Mouse (Mus musculus) liver, embryonic 14 days (tissue): ENCODE results near the gene Churc1. TPM values are rescaled to one million over a fixed set of nuclear protein-coding genes. Genes with fewer than 3 reads are reported as not detected.

ENCODE experiments used
- polyA plus RNA-seq: library from polyadenylated mRNA; depleted of rRNA; stranded (reverse); fragments of >200 nt; gene quantifications from 2 replicates; pipeline ENCODE4 v1.2.3, GENCODE M21; 2012; rRNA removed

Churc1 gene
- 44.4 and 51.5 TPM in 2 replicates for polyA plus RNA-seq

DNA sequence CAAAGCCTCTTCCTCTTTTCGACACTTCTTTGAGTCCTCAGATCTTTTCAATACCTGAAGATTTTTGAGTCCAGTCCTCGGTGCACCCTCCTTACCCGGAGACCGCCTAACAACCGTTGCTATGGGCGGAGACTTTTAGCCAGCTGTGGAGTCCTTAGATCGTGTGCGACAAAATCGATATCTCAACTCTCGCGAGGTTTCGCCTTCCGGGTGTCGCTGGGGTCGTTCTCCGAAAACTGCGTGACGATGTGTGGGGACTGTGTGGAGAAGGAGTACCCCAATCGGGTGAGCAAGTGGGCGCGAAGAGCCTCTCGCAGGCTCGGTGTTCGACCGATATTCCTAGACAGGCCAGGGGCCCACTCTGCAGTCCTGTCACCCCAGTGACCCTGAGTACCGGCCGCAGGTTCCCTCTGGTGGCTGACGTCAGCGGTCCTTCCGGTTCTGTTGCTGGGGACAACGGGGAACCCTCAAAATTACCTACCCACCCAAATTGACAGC is at the start of gene Churc1, which contains the start of gene Fntb:
Gene Churc1 (plus strand): TSS at position 185 of the 498 bp plus-strand sequence.
Gene Fntb (plus strand): TSS at position 236 of the 498 bp plus-strand sequence.

GRCm38 (mm10) chr12:76795350-76795749 is 30.0 kb downstream of the Churc1 start, which contains the start of gene Gpx2:
TSS of gene Gpx2 (minus strand) at chr12:76795554.

GRCm38 (mm10) chr12:76822651-76823041 is 57.3 kb downstream of the Churc1 start, which contains the start of gene Rab15:
TSS of gene Rab15 (minus strand) at chr12:76822908.

Other genes with a start within 250 kb of the Churc1 start
- gene Plekhg3, start 234.6 kb upstream of the Churc1 start, polyA plus RNA-seq, result 4.5 and 5.3 TPM in 2 replicates
- gene Sptb, start 55.0 kb upstream of the Churc1 start, polyA plus RNA-seq, result 32.9 and 39.5 TPM in 2 replicates
- gene Fntb, start 51 bp downstream of the Churc1 start, polyA plus RNA-seq, result 18.3 and 23.5 TPM in 2 replicates
- gene Gpx2, start 30.0 kb downstream of the Churc1 start, polyA plus RNA-seq, result 0.03 TPM in 1 of 2 replicates, not detected in the other
- 0.14 and 0.32 TPM in 2 replicates for gene Rab15, start 57.4 kb downstream of the Churc1 start, polyA plus RNA-seq
- 22.1 and 28.4 TPM in 2 replicates for gene Max, start 196.7 kb downstream of the Churc1 start, polyA plus RNA-seq